Mouse (Mus musculus) bone marrow, adult 2 months (tissue): ENCODE data around the gene AC124502.3.

ENCODE experiments used
- CTCF ChIP-seq: fragments of 200-500 bp; IDR thresholded peaks from 2 replicates; pipeline ENCODE4 v1.5.1; 2011; ENCODE audit warnings: low read length, control low read depth; ENCODE audit not compliant: control insufficient read depth, insufficient read depth
- POLR2A ChIP-seq: fragments of 200-500 bp; IDR thresholded peaks from 2 replicates; pipeline ENCODE4 v1.6.1; 2011; ENCODE audit warnings: low read depth, mild to moderate bottlenecking, control low read depth, low read length, borderline replicate concordance; ENCODE audit not compliant: control insufficient read depth

- TF ChIP-seq POLR2A (no peak), CTCF (no peak)
Measured at GRCm38 (mm10) chr19:5082005-5082404, 43.3 kb downstream of the AC124502.3 start.
